35 mouse cellular contexts compared by ENCODE assay signal in the genomic region with DNA sequence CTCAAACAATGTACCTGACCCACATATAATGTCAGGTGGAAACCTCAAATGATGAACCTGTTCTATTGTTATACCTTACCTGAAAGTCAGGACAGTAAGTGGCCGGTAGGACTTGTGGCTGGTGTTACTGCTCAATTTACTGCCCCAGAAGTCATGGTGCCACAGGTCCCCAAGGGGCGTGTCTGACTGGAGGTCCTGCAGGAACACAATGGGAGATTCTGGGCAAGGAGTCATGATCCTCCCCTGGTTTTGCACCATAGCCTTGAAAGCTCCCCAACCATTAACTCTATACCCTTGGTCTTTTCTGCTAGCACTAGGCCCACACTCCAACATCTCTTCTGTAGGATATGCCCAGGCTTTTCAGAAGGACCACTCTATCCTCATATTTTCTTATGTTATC.
"Had no signal": no experiment of that assay in that cellular context is flagged by ENCODE, and none has a peak within 500 bp of the region (broad histone marks: within the 10 kb centered on the region; RNA-seq: fewer than 3 reads in every experiment).

No protein-coding gene starts in this region.

- H3K9ac ChIP-seq: heart, embryonic 12.5 days; heart, embryonic 13.5 days; heart, embryonic 15.5 days; hindbrain, embryonic 12.5 days; hindbrain, embryonic 13.5 days; hindbrain, embryonic 14.5 days; hindbrain, embryonic 15.5 days; intestine, embryonic 15.5 days; kidney, embryonic 15.5 days had no signal

- H3K4me2 ChIP-seq: heart, embryonic 12.5 days; heart, embryonic 13.5 days; heart, embryonic 15.5 days; hindbrain, embryonic 12.5 days; hindbrain, embryonic 13.5 days; hindbrain, embryonic 14.5 days; hindbrain, embryonic 15.5 days; intestine, embryonic 15.5 days; kidney, embryonic 15.5 days had no signal

- ATAC-seq: hindbrain, embryonic 16.5 days; hindbrain, postnatal 0 days; inflammation-experienced regulatory T-cells, adult 6 months; intestine, embryonic 15.5 days; intestine, embryonic 16.5 days; intestine, postnatal 0 days had no signal

- H3K27me3 ChIP-seq: heart, embryonic 12.5 days; heart, embryonic 13.5 days; heart, embryonic 15.5 days; hindbrain, embryonic 12.5 days; hindbrain, embryonic 13.5 days; hindbrain, embryonic 15.5 days; intestine, embryonic 15.5 days; kidney, embryonic 15.5 days had no signal

- H3K4me1 ChIP-seq: heart, embryonic 10.5 days; heart, embryonic 15.5 days; hindbrain, embryonic 10.5 days; intestine, embryonic 15.5 days had no signal

- H3K4me3 ChIP-seq: heart, embryonic 10.5 days; heart, embryonic 12.5 days; heart, embryonic 13.5 days; heart, embryonic 15.5 days; hindbrain, embryonic 10.5 days; hindbrain, embryonic 12.5 days; hindbrain, embryonic 13.5 days; hindbrain, embryonic 15.5 days; intestine, embryonic 15.5 days; kidney, embryonic 15.5 days; layer of hippocampus, adult 2 months; left cerebral cortex, adult 2 months had no signal

- DNase-seq: heart, postnatal 10 days; heart, postnatal 14 days; heart, postnatal 36 days; heart, postnatal 4 days; kidney, adult 11 months; kidney, adult 18-20 months; kidney, adult 2 months; kidney, adult 8-10 months; kidney, adult 9 months; kidney, postnatal 10 days; kidney, postnatal 14 days; kidney, postnatal 25 days; kidney, postnatal 36 days; kidney, postnatal 4 days; layer of hippocampus, adult 9-11 months; layer of hippocampus, postnatal 36 days had no signal

- H3K9me3 ChIP-seq: heart, embryonic 10.5 days; heart, embryonic 12.5 days; heart, embryonic 13.5 days; heart, embryonic 15.5 days; hindbrain, embryonic 10.5 days; hindbrain, embryonic 12.5 days; hindbrain, embryonic 13.5 days; hindbrain, embryonic 15.5 days; intestine, embryonic 15.5 days; kidney, embryonic 15.5 days had no signal

- H3K27ac ChIP-seq: heart, embryonic 10.5 days; heart, embryonic 13.5 days; heart, embryonic 15.5 days; hindbrain, embryonic 10.5 days; hindbrain, embryonic 12.5 days; hindbrain, embryonic 13.5 days; hindbrain, embryonic 14.5 days; hindbrain, embryonic 15.5 days; hindbrain, postnatal 0 days; intestine, embryonic 15.5 days; kidney, embryonic 15.5 days; kidney, postnatal 0 days; layer of hippocampus, adult 2 months; left cerebral cortex, adult 2 months had no signal
